Mouse (Mus musculus) 3T3-L1 (cell line): ENCODE results near the gene Olfr566.

ENCODE experiments used
- DNase-seq: peaks from one replicate; pipeline ENCODE4 v3.0.0-alpha.2; 2015; ENCODE audit warnings: low read depth, low spot score

The Olfr566 gene

GRCm38 (mm10) chr7:102858665-102859064 is at the start of gene Olfr566:
TSS of gene Olfr566 (minus strand) at chr7:102858765.
- no peak for DNase-seq

DNA sequence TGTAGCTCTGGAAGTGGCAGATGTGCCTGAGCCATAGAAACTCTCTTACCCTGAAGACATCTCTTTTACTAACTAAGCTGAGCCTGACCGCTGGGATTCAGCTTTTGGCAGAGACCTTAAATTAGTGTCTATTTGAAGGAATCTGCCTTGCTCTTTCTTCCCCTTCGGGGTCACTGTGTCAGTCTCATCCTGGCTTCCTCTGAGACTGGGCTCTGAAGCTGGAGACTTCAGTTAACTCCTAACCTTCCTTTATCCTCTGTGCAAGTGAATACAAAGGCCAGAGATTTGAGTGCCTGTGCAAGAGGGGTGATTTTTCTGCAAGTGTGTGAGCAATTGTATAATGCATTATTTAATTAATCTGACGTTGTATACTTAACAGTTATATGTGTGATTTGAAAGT is 32.2 kb upstream of the Olfr566 start, which contains the start of gene Olfr569:
Gene Olfr569, minus strand, starts transcription at position 101 of the 400 bp plus-strand sequence.
- DNase-seq = no peak

DNA sequence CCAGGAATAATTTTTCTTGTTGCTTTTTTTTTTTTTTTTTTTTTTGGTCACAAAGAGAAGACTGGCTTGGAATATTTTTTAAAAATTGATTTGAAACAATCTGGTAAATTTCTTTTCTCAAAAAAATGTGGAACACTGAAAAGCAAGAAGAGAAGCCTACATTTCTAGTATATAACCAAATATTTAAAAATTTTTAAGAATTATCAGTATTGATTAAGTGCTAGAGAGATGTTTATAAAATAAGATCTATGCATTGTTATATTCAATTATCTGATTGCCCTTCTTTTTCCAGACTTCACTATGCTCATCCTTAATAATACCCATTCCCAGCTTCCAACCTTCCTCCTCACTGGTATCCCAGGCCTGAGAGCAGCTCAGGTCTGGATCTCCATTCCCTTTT is 18.3 kb upstream of the Olfr566 start, which contains the start of gene Olfr568:
Gene Olfr568, plus strand, starts transcription at position 301 of the 400 bp plus-strand sequence.
- DNase-seq = no peak

GRCm38 (mm10) chr7:102855807-102856206 is 2.8 kb downstream of the Olfr566 start:
- no peak for DNase-seq
